Mouse (Mus musculus): ENCODE data around the gene Scn4a.

- no peak for TF ChIP-seq POLR2A (IDR thresholded peaks at IDR 0.05; ENCODE audit: insufficient read depth, low read depth, low read length)
- no peak for TF ChIP-seq CTCF (IDR thresholded peaks at IDR 0.05; ENCODE audit: insufficient read depth, low read depth, low read length)
These were observed 39.7 kb upstream of the Scn4a start for GRCm38 (mm10) chr11:106392597-106393330.

Measured in olfactory bulb, adult 2 months (tissue).